Mouse (Mus musculus) lung, adult 18-20 months (tissue): ENCODE measurements around the gene Ncbp1.
A peak's percentile ranks its signal among the peaks of the same experiment; 100 is the strongest.

Experiments used
- DNase-seq, 2 experiments: peaks; one replicate each; pipeline ENCODE4 v3.0.0; 2022; ENCODE audit warnings: mixed read lengths in 2 of 2

The Ncbp1 gene

GRCm38 (mm10) chr4:46130221-46130620 is 8.2 kb upstream of the Ncbp1 start:
- peak; percentile 34 to 51 for DNase-seq

GRCm38 (mm10) chr4:46131791-46132190 is 6.6 kb upstream of the Ncbp1 start:
- DNase-seq: no peak

- DNase-seq: no peak
Measured at GRCm38 (mm10) chr4:46137629-46138286, 655 bp upstream of the Ncbp1 start.

DNA sequence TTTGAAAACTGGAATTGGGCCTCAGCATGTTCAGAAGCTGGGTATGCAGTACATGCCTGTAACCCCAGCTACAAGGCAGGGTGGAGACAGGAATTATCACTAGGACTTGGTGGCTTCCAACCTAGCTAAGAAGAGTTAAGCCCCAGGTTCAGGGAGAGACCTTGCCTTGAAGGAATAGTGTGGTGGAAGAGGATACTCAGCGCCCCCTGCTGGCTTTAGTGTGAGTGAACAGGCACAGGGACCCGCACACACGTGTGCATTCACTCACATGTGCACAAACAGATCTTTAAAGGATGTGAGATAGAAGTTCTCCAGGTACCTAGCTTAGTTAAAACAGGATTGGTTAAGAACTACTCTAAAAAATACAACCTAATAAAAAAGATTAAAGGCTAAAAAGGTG is 5.9 kb downstream of the Ncbp1 start:
- no peak for DNase-seq

DNA sequence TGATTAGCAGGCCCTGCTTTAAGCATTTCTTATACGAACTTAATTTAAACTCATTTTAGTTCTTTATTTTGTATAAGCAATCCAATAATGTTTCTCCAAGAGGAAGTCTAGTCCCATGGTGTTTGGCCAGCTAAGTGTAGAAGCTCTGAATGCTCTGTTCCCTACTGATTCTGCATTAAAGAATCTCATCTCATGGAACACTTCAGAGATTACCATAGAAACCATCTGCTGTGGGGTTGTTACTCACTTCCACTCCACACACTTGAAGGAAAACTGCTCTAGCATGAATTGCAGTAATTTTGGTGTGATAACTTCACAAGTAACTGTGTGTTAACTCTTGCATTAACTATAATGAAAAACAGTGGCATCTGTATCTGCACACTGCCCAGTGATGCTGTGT is 8.5 kb downstream of the Ncbp1 start:
- DNase-seq: no peak

- DNase-seq: no peak
Measured at GRCm38 (mm10) chr4:46151903-46152544, 13.6 kb downstream of the Ncbp1 start.

- DNase-seq: no peak
Measured at GRCm38 (mm10) chr4:46164027-46164426, 25.6 kb downstream of the Ncbp1 start.

- no peak for DNase-seq
Measured at GRCm38 (mm10) chr4:46165831-46166230, 27.4 kb downstream of the Ncbp1 start.

DNA sequence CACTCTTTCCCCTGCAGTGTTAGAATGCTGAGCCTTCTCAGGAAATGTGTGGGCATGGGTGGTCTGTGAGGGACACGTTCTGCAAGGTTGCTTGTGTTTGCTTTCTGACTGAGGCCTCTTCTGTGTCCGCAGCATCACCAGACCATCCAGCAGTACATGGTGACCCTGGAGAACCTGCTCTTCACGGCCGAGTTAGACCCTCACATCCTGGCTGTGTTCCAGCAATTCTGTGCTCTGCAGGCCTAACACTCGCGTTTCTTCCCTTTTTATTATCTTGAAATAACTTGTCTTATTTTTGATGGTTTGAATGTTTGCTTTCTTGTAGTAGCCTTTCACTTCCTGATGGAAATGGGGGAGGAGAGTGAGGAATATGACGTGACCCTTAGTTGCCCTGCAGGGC is 33.3 kb downstream of the Ncbp1 start:
- DNase-seq: no peak

DNA sequence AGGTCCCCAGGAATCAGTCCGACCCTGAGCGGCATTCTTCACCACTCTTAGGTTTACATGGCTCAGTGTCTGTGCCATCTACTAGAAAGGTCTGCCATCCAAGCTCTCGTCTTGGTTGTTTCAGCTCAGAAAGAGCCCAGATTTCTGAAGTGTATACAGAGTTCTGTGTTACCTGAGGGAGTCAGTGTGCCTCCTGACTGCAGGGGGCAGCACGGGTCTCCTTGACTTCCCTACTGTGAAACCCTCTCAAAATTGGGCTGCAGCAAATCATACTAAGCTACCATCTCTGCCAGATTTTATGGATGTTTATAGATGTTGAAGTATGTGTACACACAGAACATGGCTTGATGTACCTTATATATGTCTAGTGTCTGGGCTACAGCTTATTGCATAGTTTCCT is 37.9 kb downstream of the Ncbp1 start:
- no peak for DNase-seq

DNA sequence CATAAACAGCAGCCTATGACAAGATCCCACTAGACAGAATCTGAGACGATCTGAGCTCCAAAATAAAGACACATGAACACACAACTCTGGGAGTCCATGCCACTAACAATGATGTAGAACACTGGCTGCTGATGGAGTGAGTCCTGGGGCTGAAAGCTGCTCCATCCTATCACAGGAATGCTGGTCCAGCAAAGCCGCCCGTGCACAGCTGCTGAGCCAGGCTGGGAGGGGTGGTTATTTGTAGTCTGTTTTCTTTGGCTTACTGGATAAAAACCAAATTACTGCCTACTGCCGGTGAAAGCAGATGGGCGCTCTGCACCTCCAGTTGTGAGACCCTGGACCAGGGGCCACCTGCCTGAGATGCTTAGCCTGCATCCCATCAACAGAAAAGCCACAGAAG is 38.6 kb downstream of the Ncbp1 start:
- no peak for DNase-seq

- no peak for DNase-seq
Measured at GRCm38 (mm10) chr4:46177496-46177895, 39.1 kb downstream of the Ncbp1 start.

- no peak for DNase-seq
Measured at GRCm38 (mm10) chr4:46181168-46181567, 42.8 kb downstream of the Ncbp1 start.

DNA sequence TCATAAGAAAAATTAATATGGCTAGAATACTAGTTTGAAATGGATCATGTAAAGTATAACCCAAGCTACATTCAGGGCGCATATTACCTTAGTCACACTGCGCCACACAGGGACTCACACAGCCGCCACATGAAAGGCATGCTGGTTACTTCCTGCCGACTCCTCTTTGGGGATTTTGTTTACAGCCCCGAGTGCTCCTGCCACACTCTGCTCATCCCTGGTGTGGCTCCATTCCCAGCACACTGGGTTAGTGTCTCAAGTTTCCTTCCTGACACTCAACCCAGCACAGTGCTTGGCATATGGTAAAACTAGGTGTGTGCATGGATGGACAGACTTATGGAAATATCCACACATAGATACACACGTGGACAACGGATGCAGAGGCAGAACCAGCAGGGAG is 43.8 kb downstream of the Ncbp1 start:
- no peak for DNase-seq

DNA sequence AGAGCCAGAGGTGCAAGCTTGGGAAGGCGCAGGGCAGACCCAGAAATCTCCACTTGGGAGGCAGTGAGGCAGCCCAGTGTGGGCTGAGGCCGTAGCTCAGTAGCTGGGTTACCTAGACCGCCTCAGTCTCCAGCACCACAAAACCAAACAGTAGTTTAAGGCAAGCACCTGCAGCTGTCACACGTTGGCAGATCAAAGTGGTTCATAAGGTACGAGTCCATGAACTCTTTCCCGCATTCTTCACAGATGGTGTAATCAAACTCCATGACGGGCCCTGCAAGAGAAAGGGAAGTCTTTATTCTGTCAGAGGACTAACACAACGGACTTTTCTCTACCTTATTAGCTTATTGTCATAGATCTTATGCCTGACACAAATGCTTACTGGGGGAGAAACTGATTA is 47.0 kb downstream of the Ncbp1 start:
- DNase-seq: no peak

- no peak for DNase-seq
Measured at GRCm38 (mm10) chr4:46185890-46186289, 47.5 kb downstream of the Ncbp1 start.

DNA sequence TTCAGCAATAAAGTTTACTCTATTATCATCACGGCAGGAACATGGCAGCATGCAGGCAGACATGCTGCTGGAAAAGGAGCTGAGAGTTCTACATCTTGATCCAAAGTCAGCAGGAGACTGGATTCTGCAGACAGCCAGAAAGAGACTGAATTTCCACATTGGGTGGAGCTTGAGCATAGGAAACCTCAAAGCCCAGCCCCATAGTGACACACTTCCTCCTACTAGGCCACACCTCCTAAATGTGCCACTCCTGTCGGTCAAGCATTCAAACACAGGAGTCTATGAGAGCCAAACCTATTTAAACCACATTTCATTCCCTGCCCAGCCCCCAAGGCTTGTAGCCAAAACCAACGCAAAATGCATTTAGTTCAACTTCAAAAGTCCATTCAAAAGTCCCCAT is 48.1 kb downstream of the Ncbp1 start:
- DNase-seq: no peak

- peak in 1 of 2 experiments; percentile 37 for DNase-seq
Measured at GRCm38 (mm10) chr4:46192011-46192410, 53.6 kb downstream of the Ncbp1 start.

DNA sequence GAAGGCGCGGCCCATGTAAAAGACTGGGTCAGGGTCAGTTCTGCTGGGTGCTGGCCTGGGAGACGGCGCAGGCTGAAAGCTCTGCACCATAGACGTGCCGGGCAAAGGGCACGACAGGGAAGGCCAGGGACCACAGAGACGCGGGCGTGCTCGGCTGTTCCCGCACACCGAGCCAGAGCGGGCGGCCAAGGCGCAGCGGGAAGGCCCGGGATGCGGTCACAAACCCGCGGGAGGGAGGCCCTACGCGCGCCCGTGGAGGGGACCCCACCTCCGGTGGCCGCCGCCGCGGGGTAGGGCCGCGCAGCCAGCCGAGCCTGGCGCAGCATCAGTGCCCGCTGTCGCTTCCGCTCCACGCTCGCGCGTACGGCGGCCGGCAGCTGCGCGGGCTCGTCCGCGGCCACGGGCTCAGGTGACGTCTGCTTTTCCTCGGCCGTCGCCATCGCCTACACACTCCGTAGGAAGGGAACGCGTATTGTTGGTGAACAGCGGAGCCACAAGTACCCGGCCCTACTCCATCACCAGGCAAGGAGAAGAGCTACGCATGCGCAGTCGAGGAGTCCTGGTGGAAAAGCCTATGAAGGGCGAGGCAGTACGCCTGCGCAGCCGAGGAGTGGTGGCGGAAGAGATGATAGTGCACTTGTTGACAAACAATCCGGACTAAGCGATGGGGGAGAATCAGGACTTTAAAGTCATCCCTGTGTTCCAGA is 57.5 kb downstream of the Ncbp1 start, which contains the start of gene Xpa:
Gene Xpa (minus strand): TSS at position 531 of the 707 bp plus-strand sequence.
- peak; percentile 94 to 96 for DNase-seq

DNA sequence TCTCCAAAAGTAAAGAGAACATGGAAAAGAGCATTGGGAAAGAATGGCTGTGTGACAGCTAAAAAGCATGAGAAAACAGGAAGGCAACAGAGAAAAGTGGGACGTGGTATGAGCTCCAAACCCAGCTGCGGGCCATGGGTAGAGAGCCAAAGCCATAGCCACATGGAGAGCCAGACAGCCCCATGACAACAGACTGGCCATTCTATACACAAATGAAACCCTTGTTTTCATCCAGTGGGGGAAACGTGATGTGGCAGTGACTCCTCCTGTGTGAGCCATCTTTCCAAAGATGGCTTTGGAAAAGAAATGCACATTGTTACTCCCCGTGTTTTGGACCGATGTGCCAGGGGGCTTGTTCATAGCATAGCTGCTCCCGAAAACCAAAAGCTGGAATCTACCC is 58.1 kb downstream of the Ncbp1 start:
- DNase-seq: no peak

- no peak for DNase-seq
Measured at GRCm38 (mm10) chr4:46198064-46198463, 59.7 kb downstream of the Ncbp1 start.

DNA sequence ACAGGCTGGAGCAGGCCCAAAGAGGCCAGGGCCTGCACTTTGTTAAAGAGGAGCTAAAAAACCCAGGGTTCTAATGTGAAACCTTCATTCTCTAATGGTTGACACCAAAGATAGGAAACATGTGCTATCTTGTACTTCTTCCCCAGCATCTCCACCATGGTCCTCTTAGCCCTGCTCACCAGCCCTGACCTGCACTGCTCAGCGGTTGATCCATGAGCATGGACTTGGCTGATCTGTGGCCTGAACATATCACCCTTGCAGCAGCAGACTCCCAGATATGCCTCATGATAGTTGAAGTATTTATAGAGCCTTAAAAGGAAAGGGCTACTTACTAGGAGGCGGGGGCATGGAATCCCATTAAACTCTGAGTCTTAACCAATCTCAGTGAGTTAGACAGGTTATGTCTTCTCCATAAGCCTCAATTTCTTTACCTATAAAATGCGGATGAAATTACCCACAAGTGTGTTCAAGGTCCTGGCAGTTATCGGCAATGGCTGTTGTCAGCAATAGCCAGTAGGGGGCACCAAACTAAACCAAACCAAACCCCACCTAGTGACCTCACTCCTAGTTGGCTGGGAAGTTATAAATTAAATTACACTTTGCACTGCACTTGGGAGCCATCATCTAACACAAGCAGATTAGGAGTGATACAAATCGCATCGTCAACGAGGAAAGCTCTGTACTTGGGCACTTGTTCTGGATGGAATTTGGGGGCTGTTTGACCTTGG is 63.6 kb downstream of the Ncbp1 start:
- peak; percentile 48 to 66 for DNase-seq

GRCm38 (mm10) chr4:46202562-46203126 is 64.2 kb downstream of the Ncbp1 start:
- DNase-seq: no peak
